Mouse (Mus musculus): Measurements from ENCODE around the gene Nup133. TPM values are rescaled to one million over a fixed set of nuclear protein-coding genes. Genes with fewer than 3 reads are reported as not detected.
A peak's percentile ranks its signal among the peaks of the same experiment; 100 is the strongest.

The Nup133 gene
- polyA plus RNA-seq, 1 experiment = 11.7 TPM

GRCm38 (mm10) chr8:123990277-123991049 is 41.4 kb upstream of the Nup133 start:
- Histone ChIP-seq H3K4me3 (no peak overlapping the region), H3ac (ENCODE audit: control insufficient read depth, insufficient read length) (no peak overlapping the region), H3K27me3 (ENCODE audit: control insufficient read depth, insufficient read depth, insufficient read length) (no peaks in the 10 kb centered on the region)

DNA sequence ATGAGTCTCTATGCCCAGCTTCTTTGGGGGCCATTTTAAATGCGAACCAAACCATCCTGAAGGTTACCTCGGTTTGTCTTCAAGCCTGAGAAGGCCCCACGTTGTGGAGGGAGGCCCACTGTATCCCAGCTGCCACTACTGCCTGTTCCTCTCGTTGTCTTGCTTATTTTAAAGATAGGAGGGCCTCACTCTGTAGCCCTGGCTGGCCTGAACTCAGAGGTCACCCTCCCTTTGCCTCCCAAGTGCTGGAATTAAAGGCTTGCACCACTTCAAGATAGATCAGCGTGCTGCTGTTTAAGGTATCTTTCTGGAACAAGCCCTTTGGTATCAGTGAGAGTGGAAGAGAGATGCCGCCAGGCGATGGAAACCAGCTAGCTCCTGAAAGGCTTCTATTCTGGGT is 40.1 kb upstream of the Nup133 start:
- Histone ChIP-seq H3ac (ENCODE audit: control insufficient read depth, insufficient read length) (no peak overlapping the region), H3K4me2 (ENCODE audit: low read depth) (no peak overlapping the region), H3K27me3 (ENCODE audit: control insufficient read depth, insufficient read depth, insufficient read length) (no peaks in the 10 kb centered on the region), H3K79me2 (ENCODE audit: control insufficient read depth, insufficient read depth) (no peaks in the 10 kb centered on the region), H3K36me3 (ENCODE audit: control insufficient read depth, insufficient read depth) (no peaks in the 10 kb centered on the region), H3K4me3 (no peak overlapping the region)
- TF ChIP-seq E2F4 (IDR thresholded peaks at IDR 0.05; ENCODE audit: insufficient read depth) (no peak), POLR2AphosphoS2 (IDR thresholded peaks at IDR 0.05; ENCODE audit: insufficient read length, low read depth) (no peak), MYOD1 (IDR thresholded peaks at IDR 0.05; ENCODE audit: control insufficient read depth in 1 of 3, insufficient read length in 2 of 3, low read depth in 2 of 3) (no peak), MAX (IDR thresholded peaks at IDR 0.05; ENCODE audit: low read depth) (no peak), USF1 (IDR thresholded peaks at IDR 0.05; ENCODE audit: low read depth) (no peak), TCF3 (IDR thresholded peaks at IDR 0.05; ENCODE audit: insufficient read length, low read depth) (no peak), POLR2A (IDR thresholded peaks at IDR 0.05; ENCODE audit: insufficient read length, low read depth) (no peak), REST (IDR thresholded peaks at IDR 0.05; ENCODE audit: insufficient read depth, insufficient read length) (no peak), MYOG (IDR thresholded peaks at IDR 0.05; ENCODE audit: control insufficient read depth in 1 of 3, insufficient read depth in 1 of 3, insufficient read length in 2 of 3, low read depth in 2 of 3) (no peak), CEBPB (IDR thresholded peaks at IDR 0.05; ENCODE audit: insufficient read depth, poor library complexity, severe bottlenecking) (no peak), SRF (IDR thresholded peaks at IDR 0.05; ENCODE audit: control insufficient read depth, insufficient read length, low read depth) (no peak), TCF12 (IDR thresholded peaks at IDR 0.05; ENCODE audit: insufficient read depth, poor library complexity, severe bottlenecking) (no peak)

More at GRCm38 (mm10) chr8:123990277-123991049, 41.4 kb upstream of the Nup133 start:
- H3K79me2 ChIP-seq (ENCODE audit: control insufficient read depth, insufficient read depth) = no peaks in the 10 kb centered on the region
- TF ChIP-seq CEBPB (IDR thresholded peaks at IDR 0.05; ENCODE audit: insufficient read depth, poor library complexity, severe bottlenecking) (no peak), USF1 (IDR thresholded peaks at IDR 0.05; ENCODE audit: low read depth) (no peak), TCF12 (IDR thresholded peaks at IDR 0.05; ENCODE audit: insufficient read depth, poor library complexity, severe bottlenecking) (no peak), MYOD1 (IDR thresholded peaks at IDR 0.05; ENCODE audit: control insufficient read depth in 1 of 3, insufficient read length in 2 of 3, low read depth in 2 of 3) (no peak), MAX (IDR thresholded peaks at IDR 0.05; ENCODE audit: low read depth) (no peak), E2F4 (IDR thresholded peaks at IDR 0.05; ENCODE audit: insufficient read depth) (no peak), MYOG (IDR thresholded peaks at IDR 0.05; ENCODE audit: control insufficient read depth in 1 of 3, insufficient read depth in 1 of 3, insufficient read length in 2 of 3, low read depth in 2 of 3) (no peak), TCF3 (IDR thresholded peaks at IDR 0.05; ENCODE audit: insufficient read length, low read depth) (no peak), POLR2AphosphoS2 (IDR thresholded peaks at IDR 0.05; ENCODE audit: insufficient read length, low read depth) (no peak), POLR2A (IDR thresholded peaks at IDR 0.05; ENCODE audit: insufficient read length, low read depth) (no peak)
- no peaks in the 10 kb centered on the region for H3K36me3 ChIP-seq (ENCODE audit: control insufficient read depth, insufficient read depth)
- H3K4me2 ChIP-seq (ENCODE audit: low read depth) = no peak overlapping the region

- H3ac ChIP-seq (ENCODE audit: control insufficient read depth, insufficient read length) = no peak overlapping the region
- no peak for TF ChIP-seq E2F4 (IDR thresholded peaks at IDR 0.05; ENCODE audit: insufficient read depth)
- TF ChIP-seq POLR2A (IDR thresholded peaks at IDR 0.05; ENCODE audit: insufficient read length, low read depth) = no peak
- no peak for TF ChIP-seq TCF3 (IDR thresholded peaks at IDR 0.05; ENCODE audit: insufficient read length, low read depth)
- no peak for TF ChIP-seq CEBPB (IDR thresholded peaks at IDR 0.05; ENCODE audit: insufficient read depth, poor library complexity, severe bottlenecking)
- no peak for TF ChIP-seq TCF12 (IDR thresholded peaks at IDR 0.05; ENCODE audit: insufficient read depth, poor library complexity, severe bottlenecking)
- no peak for TF ChIP-seq REST (IDR thresholded peaks at IDR 0.05; ENCODE audit: insufficient read depth, insufficient read length)
- TF ChIP-seq MAX (IDR thresholded peaks at IDR 0.05; ENCODE audit: low read depth) = no peak
- no peak for TF ChIP-seq SRF (IDR thresholded peaks at IDR 0.05; ENCODE audit: control insufficient read depth, insufficient read length, low read depth)
- no peak for TF ChIP-seq MYOD1 (IDR thresholded peaks at IDR 0.05; ENCODE audit: control insufficient read depth in 1 of 3, insufficient read length in 2 of 3, low read depth in 2 of 3)
- no peak for TF ChIP-seq MYOG (IDR thresholded peaks at IDR 0.05; ENCODE audit: control insufficient read depth in 1 of 3, insufficient read depth in 1 of 3, insufficient read length in 2 of 3, low read depth in 2 of 3)
- TF ChIP-seq POLR2AphosphoS2 (IDR thresholded peaks at IDR 0.05; ENCODE audit: insufficient read length, low read depth) = no peak
- TF ChIP-seq USF1 (IDR thresholded peaks at IDR 0.05; ENCODE audit: low read depth) = no peak
- H3K36me3 ChIP-seq (ENCODE audit: control insufficient read depth, insufficient read depth) = no peaks in the 10 kb centered on the region
- no peak overlapping the region for H3K4me2 ChIP-seq (ENCODE audit: low read depth)
- H3K4me3 ChIP-seq = no peak overlapping the region
- no peaks in the 10 kb centered on the region for H3K27me3 ChIP-seq (ENCODE audit: control insufficient read depth, insufficient read depth, insufficient read length)
- no peaks in the 10 kb centered on the region for H3K79me2 ChIP-seq (ENCODE audit: control insufficient read depth, insufficient read depth)
Observed at GRCm38 (mm10) chr8:123988605-123989038, 39.6 kb upstream of the Nup133 start.

GRCm38 (mm10) chr8:123982826-123983400 is 33.8 kb upstream of the Nup133 start, which contains the start of gene Abcb10:
Abcb10 (minus strand) TSS chr8:123983122.
- H3K27me3 ChIP-seq (ENCODE audit: control insufficient read depth, insufficient read depth, insufficient read length) = no peaks in the 10 kb centered on the region
- peak within 1 kb of the TSS; percentile 39 for H3K4me3 ChIP-seq
- peak within 1 kb of the TSS; percentile 51 for H3ac ChIP-seq (ENCODE audit: control insufficient read depth, insufficient read length)
- peak; percentile 87 for TF ChIP-seq POLR2AphosphoS2 (IDR thresholded peaks at IDR 0.05; ENCODE audit: insufficient read length, low read depth)
- TF ChIP-seq MYOG (IDR thresholded peaks at IDR 0.05; ENCODE audit: control insufficient read depth in 1 of 3, insufficient read depth in 1 of 3, insufficient read length in 2 of 3, low read depth in 2 of 3) = peak in 1 of 3 experiments; percentile 2
- no peak for TF ChIP-seq USF1 (IDR thresholded peaks at IDR 0.05; ENCODE audit: low read depth)
- TF ChIP-seq MAX (IDR thresholded peaks at IDR 0.05; ENCODE audit: low read depth) = no peak
- TF ChIP-seq TCF12 (IDR thresholded peaks at IDR 0.05; ENCODE audit: insufficient read depth, poor library complexity, severe bottlenecking) = no peak
- no peak for TF ChIP-seq E2F4 (IDR thresholded peaks at IDR 0.05; ENCODE audit: insufficient read depth)
- TF ChIP-seq POLR2A (IDR thresholded peaks at IDR 0.05; ENCODE audit: insufficient read length, low read depth) = peak; percentile 93
- no peak for TF ChIP-seq SRF (IDR thresholded peaks at IDR 0.05; ENCODE audit: control insufficient read depth, insufficient read length, low read depth)
- no peak for TF ChIP-seq TCF3 (IDR thresholded peaks at IDR 0.05; ENCODE audit: insufficient read length, low read depth)
- TF ChIP-seq CEBPB (IDR thresholded peaks at IDR 0.05; ENCODE audit: insufficient read depth, poor library complexity, severe bottlenecking) = no peak
- TF ChIP-seq MYOD1 (IDR thresholded peaks at IDR 0.05; ENCODE audit: control insufficient read depth in 1 of 3, insufficient read length in 2 of 3, low read depth in 2 of 3) = no peak
- TF ChIP-seq REST (IDR thresholded peaks at IDR 0.05; ENCODE audit: insufficient read depth, insufficient read length) = no peak
- no peaks in the 10 kb centered on the region for H3K36me3 ChIP-seq (ENCODE audit: control insufficient read depth, insufficient read depth)
- H3K4me2 ChIP-seq (ENCODE audit: low read depth) = peak within 1 kb of the TSS; percentile 90
- no peaks in the 10 kb centered on the region for H3K79me2 ChIP-seq (ENCODE audit: control insufficient read depth, insufficient read depth)
